Mouse (Mus musculus) spleen, adult 18-20 months (tissue): Measurements from ENCODE around the gene Luzp2.

Experiments
- DNase-seq, 2 experiments: peaks; one replicate each; pipeline ENCODE4 v3.0.0; 2022; ENCODE audit warnings: mixed read lengths in 2 of 2

Luzp2 gene

DNA sequence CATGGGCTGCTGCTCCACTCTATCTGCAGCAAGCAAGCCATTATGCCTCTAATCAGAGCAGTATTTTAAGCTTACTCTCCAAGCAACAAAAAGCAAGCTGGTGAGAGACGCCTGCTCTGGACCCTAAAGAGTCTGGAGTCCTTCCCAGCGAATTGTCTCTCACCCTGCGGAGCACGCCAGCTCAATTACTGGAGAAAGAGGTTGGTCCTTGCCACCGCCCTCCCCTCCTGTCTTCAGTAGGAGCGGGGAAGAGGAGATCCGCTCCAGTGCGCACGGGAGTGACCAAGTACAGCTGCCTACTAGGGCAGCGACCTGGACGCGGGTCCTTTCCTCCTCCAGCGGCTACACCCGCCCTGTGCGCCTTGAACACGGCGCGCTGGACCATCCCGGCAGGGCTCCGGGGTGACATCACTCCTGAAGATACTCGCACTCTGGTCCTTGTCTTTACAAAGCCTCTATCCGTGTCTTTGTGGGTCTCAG, at the start of gene Luzp2:
TSS of gene Luzp2 (plus strand) at position 127 of the 480 bp plus-strand sequence.
- DNase-seq = no peak

DNA sequence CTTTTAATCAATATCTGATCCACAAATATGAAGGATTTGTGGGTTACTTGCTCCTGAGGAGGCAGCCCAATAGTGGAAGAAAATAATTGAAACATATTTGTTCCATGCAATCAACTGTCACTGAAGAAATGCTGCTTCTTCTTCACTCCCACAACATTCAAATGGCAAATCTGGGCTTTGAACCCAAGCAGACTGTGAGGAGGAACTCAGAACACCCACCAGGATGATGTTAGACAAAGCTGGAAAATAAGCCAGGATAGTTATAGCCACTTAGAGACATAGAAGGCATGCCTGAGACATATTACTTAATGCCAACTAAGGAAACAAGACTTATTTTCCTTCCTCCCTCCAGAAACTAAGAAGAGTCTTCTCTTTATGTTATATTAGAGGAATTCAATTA, 47.8 kb upstream of the Luzp2 start:
- no peak for DNase-seq

DNA sequence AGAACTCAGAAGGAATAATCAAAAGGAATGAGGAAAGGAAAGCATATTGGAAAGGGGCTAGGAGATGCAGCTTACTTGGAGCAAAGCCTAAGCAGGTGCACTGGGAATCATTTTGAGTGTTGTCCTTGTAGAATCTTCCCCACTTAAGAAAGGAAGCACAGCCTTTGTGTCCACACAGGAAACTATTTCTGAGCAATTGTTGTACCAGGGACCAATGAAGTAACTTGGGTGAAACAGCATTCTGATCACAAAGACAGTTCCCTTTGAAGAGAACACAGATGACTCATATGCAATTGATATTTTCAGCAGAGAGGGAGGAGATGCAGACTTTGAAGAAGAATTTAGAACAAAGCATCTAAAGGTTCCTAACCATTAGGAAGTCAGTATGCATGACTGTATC, 16.7 kb upstream of the Luzp2 start:
- no peak for DNase-seq

DNA sequence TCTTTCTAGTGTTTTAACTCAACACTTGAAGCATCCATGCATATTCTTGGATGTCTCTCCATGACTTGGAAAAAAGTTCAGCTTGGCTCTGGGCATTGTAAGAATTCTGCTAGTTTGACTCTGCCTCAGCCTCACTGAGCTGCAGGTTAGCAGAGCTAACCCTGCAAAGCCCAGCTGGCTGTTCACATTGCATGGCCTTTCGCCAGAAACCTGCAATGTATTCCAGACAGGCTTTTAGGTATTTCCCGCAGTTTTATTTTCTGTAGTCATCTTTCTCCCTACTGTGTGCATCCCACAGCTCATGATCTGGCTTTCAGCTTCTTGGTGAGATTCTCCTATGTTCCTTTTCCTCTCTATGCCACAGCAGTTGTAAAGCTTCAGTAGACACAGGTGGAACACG, 6.5 kb upstream of the Luzp2 start:
- DNase-seq = no peak

DNA sequence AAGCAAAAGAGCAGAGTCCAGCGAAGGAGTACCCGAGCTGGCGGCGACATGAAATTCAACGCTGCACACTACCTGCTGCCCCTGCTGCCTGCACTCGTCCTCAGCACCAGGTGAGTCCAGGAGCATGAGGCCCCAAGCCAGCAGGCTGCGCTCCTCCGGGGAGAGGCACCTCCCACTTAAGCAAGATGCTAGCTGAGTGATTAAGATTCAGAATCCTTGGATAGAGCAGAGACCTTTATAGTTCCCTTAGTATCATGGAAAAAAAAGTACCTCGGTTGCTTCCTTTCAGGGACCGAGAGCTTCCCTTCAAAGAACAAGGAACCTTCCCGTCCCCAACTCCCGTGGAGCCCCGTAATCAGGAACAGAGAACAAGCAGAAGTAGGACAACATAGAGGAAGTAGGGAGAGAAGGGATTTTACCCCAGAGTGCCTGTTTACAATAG, 634 bp downstream of the Luzp2 start:
- no peak for DNase-seq

DNA sequence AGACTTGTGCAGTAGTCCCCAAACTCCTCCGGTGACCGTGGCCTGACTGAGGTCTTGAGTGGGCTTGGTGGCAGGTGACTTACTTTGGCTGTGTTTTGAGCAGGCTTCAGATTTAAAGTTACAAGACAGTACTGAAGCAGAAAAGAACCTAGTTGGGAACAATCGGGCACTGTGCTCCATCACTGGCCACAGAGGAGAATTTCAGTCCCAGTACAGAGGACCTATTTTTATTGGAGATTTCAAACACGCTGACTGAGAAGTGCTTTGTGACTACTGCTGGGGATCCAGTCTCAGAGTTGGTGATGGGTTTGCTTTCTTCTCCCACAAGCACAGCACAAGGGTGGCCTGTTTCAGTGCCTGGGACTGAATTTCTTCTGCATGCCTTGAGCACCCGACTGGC, 1.1 kb downstream of the Luzp2 start:
- no peak for DNase-seq

DNA sequence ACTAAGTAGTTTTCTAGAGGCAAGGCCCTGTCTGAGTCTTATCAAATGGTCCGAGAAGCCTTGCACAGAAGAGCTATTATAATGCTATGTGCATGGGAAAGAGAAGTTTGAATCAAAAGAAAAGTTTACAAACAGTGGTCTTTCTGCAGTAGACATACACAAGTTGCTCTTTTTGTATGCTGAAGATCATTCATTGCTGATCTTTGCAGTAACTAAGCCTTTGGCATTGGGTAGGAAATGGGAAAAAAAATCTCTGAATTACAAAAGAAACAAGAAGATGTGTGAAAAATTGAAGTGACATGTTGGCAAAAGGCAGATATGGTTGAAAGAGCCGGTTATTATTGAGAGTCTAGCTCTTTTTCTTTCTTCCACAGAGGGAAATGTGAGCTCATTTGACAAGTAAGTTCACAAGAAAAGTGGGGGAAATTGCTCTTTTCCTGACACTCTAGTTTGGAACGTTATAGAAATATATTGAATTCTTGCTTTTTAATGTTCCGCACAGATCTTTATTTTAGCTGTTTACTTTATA, 7.6 kb downstream of the Luzp2 start:
- DNase-seq = no peak

DNA sequence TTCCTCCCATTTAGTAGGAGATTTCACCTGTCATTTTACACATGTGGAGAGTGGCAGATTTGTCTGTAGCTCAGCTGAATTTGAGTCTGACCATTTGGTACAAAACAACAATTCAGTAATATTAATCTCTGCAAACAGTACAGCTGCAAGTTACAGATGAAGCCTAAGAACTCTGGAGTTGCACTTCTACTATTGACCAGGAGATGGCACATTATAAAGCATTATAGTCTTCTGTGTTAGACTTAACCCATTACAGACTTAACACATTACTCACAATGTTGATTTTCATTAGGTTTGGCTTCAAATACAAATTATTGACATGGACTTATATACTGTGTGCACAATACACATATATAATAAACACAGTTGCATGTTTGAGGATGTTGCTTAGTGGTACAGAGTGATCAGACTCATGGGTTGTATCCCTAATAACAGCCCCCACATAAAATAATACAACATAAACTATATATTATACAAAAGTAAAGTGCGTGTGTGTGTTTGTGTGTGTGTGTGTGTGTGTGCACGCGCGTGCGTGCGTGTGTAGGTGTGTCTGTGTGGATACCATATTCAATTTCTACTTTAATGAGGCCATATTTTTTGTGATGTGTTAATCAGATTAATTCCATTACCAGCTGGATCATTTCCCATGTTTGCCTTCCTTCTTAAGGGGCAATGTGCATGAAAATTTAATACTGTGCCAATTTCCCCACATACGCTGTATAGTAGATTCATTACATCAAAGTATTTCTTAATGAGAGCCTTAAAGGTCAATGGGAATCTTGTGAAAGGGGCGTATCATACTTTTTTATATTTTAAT, 10.8 kb downstream of the Luzp2 start:
- no peak for DNase-seq

DNA sequence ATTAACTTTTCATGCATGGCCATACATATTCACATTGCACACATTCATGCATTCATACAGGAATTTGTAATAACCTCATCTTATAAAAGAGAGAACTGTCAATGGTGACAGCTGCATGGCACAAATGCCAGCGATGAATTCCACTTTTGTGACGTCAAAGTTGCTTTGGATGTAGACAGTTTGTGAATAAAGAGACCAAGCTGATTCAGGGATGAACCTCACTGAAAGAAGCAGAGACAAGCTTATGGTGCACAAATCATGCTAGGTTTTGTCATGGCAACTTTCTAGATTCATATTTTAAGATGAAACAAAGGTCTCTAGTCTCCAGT, 11.4 kb downstream of the Luzp2 start:
- no peak for DNase-seq

DNA sequence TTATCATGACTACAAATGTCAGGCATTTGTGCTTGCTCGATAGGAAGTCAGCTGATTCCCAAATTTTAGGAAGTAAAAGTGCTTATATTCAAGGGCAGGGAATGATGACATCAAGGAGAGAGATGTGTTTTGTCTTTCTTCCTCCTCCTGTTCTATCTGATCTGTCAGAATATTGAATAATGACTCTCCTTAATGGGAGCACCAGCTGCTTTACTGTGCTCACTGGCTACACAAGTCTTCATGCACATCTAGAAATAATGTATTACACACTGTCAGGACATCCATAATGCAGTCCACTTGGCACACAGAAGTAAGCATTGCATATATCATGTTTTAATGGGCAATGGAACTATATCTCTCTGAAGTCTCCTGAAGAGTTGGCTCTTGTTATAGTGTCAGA, 17.6 kb downstream of the Luzp2 start:
- DNase-seq = no peak

DNA sequence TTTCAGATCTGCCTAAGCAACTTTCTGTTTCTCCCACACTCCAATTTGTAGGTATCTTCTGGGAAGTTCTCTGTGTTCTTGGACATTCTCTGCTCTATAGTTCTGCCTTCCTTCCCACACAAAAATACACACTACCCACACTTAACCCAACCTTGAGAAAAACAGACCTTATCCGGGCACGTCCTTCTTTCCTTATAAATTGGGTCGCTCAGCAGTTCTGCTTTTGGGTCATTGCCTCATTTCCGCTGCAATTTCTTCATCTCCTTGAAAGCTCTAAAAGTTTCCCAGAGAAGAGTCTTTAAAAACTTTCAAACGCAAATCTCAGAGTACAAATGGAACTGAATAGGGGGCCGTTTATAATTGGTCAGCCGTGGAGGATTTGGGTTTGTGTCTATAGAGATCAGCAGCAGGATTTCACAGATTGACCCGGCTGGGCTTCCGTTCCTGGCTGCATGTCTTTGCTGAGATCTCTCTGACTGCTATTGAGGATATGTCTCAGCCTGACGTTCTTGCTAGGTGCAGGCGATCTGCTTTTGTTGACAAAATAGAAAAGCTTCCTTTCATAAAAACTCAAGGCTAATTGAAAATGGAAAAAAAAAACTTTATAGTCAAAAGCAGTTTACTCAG, 26.0 kb downstream of the Luzp2 start:
- DNase-seq = no peak

DNA sequence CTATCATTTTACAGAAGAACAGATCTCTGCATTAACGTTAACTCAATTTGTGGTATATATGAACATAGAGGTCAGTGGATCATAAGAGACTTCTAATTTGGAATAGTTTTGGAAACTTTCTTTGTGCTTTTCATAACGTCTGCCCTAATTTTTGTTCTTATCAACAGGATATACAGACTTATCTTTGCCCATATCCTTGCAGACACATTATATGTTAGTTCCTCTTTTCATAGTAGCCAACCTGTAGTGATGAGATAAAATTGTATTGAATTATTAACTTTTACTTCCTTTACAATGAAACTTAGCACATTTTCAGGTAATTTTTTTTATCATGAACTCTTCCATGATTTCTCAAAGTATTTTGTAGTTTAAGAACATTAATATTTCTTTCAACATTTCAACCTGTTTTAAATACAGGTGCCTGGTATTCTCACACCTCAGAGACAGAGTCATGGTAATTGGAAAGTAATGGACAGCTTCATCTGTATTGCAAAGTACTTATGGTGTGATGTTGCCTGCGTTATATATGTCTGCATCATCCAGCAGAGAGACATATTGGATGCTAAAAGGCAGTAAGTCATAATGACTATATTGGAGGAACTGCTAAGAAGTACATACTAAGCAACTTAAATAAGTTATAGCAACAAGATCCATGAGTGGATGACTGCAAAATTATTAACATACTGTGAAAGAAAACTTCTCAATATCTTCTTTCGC, 43.8 kb downstream of the Luzp2 start:
- DNase-seq = no peak

DNA sequence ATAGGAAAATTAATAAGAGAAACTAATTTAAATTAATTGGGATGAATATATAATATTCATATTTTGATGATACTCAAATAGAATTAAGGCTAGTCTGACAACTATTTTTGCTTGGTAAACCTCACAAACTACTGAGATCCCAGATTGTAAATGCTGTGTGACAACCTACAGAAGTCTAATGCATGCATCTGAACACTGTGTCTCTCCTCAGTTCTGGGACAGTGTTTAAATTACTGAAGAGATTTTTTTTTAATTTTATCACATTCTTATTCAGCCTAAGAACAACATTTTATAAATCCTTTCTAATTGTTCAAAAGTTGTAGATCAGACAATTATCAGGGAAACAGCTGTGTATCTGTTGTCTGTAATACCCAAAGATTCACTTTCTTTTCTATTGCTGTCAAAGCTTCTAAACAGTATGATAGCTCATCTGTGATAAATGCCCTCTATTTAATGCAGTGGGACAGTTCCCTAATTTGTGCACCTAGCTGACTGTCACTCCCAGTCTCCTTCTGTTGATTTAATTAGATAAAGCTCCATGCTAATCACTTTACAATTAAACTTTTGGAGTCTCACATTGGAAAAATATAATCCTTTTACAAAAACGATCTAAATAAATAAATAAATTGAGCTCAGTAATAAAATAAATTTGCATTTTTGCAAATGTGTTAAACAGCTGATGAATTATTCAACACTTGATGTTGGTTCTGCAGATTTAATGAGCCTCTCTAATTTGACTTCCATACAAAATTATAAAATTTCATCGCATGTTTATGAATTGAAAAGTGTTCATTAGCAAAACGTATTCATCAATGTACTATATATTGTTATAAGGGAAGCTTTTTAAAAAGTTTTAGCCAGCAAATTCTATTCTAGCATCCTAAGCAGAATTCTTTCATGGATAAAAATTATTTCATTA, 58.7 kb downstream of the Luzp2 start:
- DNase-seq = no peak

DNA sequence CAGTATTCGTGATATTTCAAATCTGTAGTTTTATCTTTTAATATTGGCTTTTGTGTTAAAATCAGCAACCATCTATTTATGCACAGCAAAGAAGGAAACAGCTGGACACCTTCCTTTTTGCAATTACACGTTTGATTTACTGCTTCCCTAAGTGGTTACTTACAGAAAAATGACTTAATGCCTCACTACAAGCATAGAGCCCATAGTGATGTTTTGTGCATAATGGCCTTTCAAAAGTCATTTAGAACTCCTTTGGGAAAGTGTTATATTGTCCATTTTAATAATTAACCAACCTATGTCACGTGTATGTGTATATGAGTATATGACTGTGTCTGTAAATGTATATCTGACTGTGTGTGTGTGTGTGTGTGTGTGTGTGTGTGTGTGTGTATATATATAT, 63.3 kb downstream of the Luzp2 start:
- DNase-seq = no peak

DNA sequence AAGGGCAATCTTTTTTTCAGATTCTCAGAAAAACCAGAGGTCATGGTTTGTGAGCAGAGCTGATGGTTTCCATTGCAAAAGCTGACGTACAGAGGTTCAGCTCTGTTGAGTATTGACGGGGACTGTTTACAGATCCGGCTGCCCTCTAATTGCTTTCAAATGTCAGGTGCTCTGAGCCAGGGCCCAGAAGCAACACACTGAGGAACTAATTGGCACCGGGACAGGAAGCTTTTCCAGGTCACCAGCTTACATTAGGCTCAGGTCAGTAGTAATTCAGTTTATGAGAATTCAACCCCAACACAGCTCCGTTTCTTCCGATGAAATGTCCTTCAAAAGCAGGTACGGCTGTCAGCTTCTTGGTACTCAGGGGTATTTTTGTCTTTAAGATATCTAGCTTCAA, 74.7 kb downstream of the Luzp2 start:
- DNase-seq = no peak

DNA sequence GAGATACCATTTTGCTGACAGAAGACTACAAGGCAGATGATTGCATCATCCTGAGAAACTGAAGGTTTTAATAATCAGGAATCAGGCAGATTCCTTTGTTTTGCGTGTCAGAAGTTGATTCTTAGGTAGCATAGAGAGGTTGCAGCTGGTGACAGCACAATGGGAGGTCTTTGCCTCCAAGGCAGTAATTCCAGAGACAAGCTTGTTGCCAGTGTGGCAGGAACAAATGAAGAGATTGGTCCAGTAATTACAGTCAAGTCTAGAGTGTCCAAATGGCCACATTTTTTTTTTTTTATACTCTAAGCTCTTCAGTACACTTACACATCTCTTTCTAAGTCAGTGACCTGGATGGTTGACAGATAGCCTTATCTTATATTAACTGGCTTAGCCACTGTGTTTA, 78.7 kb downstream of the Luzp2 start:
- no peak for DNase-seq

DNA sequence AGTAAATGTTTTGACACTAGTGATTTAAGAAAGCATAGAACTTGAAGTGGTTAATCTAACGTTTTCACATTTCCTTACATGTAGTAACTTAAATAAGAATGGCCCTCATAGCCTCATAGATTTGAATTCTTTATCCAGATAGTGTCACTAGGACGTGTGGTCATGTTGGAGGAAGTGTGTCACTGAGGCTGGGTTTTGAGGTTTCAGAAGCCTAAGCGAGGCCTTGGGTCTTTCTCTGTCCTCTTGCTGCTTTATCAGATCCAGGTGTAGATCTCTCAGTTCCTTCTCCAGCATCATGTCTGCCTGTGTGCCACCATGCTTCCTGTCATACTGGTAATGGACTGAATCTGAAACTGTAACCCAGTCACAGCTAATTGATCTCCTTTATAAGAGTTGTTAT, 86.7 kb downstream of the Luzp2 start:
- no peak for DNase-seq

DNA sequence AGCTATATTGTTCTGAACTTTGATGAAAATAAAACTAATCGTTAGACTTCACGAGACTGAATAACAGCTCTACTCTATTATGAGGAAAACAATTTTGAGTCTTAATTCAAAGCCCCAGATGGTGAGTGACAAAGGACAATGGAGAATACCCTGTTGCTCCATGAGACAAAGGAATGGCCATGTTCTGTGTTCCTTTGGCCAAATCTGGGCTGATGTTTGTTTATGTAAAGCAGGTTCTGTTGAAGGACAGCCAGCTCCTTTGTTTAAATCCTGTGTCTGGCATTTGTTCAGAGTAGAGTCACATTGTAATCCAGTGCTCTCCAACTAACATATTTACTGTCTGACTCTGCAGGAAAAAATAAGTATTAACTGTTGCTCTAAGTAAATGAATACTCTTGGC, 121.5 kb downstream of the Luzp2 start:
- no peak for DNase-seq

DNA sequence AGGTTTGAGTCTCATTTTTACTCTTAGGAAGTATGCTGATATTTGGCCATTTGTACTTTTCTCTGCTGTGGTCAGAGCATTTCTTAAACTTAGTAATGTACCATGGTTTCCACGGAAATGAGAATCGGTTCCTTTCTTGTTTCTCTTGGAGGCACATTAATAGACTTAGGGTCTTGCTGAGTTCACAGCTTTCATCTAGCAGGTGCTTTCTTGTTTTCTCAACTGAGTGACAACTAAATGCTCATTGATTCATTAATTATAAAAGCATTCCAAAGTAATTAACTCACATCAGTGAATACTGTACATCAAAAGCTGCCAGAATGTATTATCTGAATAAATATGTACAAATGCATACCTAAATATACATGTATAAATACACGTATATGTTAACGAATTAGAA, 127.4 kb downstream of the Luzp2 start:
- DNase-seq = no peak

DNA sequence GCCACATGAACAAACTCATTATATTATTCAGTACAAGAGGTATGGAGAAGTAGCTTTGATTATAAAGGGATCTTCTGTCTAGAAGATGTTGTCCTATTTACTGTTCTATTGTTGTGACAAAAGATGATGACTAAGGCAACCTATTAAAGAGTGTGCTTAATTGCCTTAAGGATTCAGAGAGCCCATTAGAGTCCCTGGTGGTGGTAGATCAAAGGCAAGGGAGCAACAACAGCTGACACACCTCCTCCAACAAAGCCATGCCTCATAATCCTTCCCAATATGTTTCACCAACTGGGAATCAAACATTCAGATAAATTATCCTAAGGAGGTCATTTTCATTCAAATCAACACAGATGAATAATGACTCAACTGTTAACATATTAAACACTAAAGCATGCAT, 142.1 kb downstream of the Luzp2 start:
- no peak for DNase-seq

DNA sequence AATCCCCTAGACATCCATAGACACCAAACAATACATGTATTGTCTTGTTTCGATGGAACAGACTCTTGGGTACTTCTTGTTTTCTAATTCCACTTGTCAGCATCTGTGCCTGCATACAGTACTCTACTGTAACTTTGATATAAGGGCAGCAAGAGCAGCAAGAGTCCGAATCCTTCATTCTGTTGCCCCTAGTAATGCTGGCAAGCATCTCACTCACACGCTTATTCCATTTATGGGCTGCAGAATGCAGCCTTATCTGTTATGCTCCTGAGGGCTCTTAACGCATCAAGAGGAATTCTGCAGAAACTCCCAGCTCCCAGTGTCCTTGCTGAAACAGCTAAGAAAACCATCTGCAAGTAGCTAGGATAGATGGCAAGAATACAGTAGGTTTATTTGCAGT, 145.3 kb downstream of the Luzp2 start:
- no peak for DNase-seq

DNA sequence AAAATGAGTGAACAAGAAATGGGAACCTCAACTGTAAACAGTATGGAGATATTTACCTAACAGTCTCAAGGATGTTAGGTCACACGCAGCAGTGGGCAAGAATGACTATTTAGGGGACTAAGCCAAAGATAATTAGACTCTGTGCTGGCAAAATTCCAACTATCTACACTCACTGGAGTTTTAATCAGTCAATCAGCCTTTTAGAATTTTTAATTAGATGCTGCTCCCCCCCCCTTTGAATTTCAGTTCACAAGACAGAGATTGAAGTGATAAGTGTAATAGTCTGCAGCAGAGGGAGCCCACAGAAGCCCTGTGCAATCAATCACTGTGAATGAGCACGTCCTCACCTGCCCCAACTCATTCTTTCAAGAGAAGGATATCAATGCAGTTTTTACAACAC, 165.1 kb downstream of the Luzp2 start:
- no peak for DNase-seq
